Mouse (Mus musculus) retina, adult 2 months (tissue): ENCODE data around the gene Lmntd1.

Experiments
- DNase-seq: peaks from one replicate; pipeline ENCODE4 v3.0.0-alpha.2; 2012; ENCODE audit warnings: low read depth, low spot score

Gene Lmntd1

GRCm38 (mm10) chr6:145557059-145557992 lies 56.8 kb downstream of the Lmntd1 start:
- DNase-seq, result no peak

DNA sequence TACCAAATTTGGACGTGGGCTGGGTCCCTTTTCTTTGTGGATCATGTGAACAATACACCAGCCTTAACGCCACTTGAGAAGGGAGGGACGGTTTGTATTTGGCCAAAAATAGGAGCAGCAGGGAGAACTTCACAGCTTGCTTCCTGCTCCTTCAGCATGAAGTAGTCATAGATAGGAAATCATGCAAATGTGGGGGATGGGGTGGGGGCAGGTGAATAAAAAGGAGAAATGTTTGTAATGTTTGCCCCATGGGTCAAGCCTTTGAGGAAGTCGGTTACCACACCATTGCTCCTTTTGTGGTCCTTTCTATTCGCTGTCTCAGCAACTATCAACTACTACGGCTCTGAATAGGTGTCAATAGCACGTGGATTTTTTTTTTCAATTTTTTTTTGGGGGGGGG lies 60.9 kb downstream of the Lmntd1 start:
- no peak for DNase-seq

GRCm38 (mm10) chr6:145552817-145553216 lies 61.3 kb downstream of the Lmntd1 start:
- no peak for DNase-seq

- no peak for DNase-seq
These were observed 63.1 kb downstream of the Lmntd1 start for GRCm38 (mm10) chr6:145550993-145551392.

DNA sequence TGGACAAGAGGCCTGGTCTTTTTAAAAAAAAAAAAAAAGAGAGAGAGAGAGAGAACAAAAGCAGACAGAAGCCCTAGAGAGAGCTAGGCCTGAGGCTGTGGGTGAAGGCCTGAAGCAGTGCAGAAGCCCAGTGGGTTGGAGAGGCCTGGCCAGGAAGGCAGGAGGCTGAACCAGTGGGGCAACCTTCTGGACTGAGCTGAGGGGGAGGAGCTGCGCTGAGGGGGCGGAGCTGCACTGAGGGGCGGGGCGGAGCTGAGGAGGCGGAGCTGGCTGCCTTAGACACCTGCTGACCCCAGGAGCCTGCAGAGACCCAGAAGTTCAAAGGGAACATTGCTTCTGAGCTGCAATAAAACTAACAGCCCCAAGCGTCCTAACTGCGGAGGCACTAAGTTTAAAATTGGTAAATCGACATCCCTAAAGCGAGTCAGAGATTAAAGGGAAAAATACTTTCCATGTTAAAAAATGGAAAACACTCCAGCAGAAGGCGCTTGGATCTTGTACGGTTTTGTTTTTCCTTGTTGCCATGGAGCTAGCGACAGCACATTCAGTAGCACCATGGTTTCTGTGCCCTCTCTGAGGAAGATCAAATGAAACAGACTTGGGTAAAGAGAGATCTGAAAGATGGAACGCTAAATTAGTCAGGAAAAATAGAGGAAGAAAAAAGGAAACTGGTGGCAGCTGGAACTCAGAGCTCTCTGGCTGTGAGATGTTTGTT lies 68.0 kb downstream of the Lmntd1 start:
- DNase-seq, result no peak

DNA sequence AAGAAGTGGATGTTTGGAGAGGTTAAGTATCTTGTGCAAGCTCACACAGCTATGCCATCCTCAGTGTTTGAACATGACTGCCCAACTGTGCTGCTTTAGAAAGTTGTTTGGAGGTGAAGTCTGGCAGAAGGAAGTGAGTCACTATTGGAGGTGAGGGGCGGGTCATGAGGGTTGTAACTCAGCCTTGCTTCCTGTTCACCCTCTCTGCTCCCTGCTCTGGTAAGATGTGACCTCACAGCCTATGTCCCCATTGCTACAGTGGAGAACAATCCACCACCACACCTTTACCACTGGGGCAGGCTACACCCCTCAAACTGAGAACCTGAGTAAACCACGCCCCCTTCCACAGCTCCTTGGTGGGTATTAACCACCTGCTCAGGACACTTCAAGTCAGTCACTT lies 69.3 kb downstream of the Lmntd1 start:
- DNase-seq, result no peak

DNA sequence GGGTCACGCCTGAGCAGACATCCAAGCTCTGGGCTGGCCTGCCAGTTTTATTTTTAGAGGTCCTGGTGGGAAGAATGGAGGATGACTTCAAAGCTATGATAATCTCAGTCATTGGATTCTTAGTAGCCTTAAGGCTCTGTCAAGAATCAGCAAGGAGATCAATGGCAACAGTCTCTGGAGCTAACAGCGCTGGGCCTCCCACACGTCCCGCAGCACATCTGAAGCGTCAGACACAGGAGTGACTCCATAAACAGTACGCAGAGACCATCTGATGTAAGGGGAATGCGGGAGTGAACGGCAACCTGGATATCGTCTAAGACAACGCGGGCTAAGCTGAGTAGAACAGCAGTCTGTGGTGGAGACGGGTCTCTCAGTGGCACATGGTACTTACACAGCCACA lies 69.8 kb downstream of the Lmntd1 start:
- no peak for DNase-seq

GRCm38 (mm10) chr6:145539568-145539859 lies 74.6 kb downstream of the Lmntd1 start:
- DNase-seq, result no peak

GRCm38 (mm10) chr6:145538787-145539567 lies 75.1 kb downstream of the Lmntd1 start:
- DNase-seq, result no peak

GRCm38 (mm10) chr6:145530464-145530863 lies 83.7 kb downstream of the Lmntd1 start:
- no peak for DNase-seq

DNA sequence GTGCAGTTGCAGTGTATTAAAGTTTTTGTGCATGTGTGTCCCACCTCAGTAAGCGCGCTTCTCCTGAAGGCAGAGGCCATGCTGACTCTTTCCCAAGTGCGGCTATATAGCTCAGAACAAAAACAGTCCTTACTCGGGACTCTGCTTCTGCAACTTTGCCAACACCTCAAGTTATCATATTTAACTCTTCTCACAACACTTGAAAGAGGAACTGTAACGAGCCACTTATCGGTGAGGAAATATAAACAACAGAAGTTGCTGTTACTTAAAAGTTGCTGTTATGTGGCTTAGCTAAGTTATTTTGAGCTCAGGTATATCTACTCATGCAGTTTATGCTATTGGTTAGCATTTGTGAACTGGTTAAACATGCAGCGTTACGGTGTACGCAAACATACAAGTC lies 90.8 kb downstream of the Lmntd1 start:
- no peak for DNase-seq

- no peak for DNase-seq
These were observed 91.5 kb downstream of the Lmntd1 start for GRCm38 (mm10) chr6:145522617-145523016.

DNA sequence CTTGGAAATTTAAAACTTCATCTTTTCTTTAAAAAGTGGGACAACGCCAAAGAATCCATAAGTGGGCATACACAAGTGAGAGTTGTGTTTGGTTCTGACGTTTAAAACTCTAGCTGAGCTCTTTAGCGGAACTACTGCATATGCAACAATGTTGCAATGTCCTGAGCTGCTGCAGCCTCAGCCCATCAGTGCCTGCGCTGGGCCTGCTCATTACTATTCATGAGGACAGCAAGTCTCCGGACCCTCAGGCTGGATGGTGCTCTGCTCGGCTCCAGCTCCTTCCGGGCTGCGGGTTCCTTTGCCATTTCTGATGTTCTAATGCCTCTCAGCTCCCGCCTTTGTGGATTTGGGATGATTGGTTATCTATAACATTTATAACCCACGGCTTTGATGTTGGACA lies 97.1 kb downstream of the Lmntd1 start:
- DNase-seq, result no peak

DNA sequence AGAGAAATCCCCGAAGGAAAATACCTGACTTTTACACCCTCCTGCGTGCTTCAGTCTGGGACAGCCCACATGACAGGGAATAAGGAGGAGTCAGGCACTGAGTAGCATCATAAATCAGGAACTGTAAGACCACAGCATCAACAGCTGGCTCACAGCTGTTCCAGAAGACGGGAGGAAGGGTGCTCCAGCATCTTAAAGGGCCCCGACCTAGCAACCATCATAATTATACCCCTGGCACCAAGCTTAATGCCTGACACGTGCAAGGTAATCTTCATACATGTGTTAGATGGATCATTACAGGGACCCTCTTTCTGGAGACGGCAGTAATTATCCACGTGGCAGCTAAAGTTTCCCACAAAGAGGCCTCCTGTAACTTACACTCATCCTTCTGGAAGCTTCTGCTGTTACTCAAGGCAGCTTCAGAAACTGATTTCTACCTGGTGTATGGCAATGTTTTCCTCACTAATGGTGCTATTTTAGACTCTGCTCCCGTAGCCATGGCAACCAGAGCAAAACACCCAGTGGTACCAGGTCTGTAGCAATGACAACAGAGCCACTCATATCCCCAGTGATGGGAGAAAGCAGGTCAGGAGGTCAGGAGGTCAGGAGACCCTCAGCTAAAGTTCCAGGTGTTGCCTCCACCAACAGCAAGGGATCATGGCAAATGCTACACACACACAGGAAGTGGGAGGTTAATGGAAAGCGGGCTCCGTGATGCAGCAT lies 98.1 kb downstream of the Lmntd1 start:
- no peak for DNase-seq

DNA sequence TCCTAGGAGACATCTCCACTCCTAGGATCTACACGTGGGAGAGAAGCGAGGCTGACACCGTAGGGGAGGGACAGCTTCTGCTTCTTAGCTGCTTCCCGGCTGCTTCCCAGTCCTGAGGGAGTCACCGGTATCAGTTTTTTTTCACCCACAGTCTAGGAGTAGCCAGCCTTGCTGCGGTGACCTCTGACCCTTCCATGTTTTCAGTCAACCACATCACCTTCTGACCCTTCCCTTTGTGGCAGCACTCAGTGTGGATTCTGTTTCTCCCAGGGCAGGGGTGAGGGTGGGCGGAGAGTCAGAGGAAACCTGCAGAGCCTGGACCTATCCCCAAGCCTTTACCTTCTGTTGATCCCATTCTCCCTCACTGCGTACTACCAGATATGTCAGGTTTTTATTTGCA lies 102.9 kb downstream of the Lmntd1 start:
- no peak for DNase-seq

- DNase-seq, result no peak
These were observed 105.3 kb downstream of the Lmntd1 start for GRCm38 (mm10) chr6:145508828-145509227.

DNA sequence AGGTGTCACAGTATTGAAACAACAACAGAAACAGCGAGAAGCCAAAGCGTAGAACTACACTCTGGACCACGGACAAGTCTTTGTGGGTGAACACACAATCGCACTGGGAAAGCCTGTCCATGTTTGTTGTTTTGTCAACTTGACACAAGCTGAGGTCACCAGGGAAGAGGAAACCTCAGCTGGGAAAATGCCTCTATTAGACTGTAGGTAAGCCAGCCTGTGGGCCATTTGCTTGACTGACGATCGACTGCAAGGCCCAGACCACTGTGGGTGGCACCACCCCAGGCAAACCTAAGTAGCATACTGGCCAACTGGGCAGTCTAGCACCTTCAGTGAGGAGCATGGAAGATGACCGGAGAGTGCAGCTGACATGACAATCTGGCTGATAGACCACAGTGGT lies 112.4 kb downstream of the Lmntd1 start:
- DNase-seq, result no peak

DNA sequence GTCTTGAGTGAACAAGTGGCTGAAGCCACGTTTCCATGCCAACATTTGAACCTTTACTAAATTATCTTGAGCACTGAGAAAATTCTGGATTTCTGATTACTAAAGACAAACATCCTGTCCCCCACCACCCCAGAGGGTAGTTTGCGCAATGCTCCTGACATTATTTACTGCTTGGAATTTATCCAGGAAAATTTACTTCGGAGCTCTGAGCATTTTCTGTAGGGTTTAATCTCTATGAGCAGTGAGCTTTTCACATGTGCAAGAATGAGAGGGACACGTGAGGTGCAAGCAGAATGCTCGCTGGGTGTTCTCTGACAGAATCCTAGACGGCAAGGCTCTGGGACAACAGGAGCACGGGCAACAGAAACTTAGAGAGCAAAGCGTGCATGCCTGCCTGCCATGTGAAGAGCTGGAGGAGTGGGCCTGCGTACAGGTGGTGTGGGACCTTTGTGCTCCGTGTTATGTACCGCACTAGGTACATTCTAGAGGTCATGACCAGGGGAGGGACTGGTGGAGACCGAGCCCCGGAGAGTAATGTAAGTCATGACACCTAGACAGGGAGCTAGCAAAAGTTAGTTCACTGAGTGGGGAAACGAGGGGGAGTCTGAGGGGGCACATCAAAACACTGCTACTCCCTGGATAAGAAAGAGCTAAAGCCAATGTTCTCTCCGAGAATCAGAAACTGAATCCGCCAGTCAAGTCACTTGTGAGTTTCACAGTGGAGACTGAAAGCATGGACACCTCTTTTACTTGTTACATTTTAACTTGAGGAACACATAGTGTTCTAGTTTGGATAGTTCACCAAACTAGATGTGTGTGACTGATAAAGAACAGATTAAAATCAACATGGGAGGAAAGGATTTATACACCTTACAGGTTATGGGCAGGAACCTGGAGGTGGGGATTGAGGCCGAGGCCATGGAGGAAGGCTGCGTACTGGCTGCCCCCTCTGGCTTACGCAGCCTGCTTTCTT lies 114.3 kb downstream of the Lmntd1 start:
- DNase-seq, result no peak

DNA sequence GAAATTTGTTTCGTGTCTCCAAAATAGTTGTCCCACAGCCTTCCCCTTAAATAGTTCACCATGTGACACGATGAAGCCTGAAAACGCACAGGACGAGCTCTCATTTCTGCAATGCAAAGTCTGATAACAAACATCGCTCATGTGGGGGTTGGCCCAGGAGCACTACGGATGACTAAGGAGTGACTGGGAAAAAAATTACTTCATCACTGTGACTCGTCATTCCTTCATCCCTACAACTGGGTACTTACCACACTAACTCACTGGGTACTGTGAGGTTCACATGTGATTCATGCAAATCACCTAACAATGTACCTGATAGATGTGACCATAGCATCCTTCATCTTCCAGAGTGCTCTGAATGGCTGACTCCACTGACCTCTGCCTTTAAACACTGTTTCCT lies 118.4 kb downstream of the Lmntd1 start:
- no peak for DNase-seq

DNA sequence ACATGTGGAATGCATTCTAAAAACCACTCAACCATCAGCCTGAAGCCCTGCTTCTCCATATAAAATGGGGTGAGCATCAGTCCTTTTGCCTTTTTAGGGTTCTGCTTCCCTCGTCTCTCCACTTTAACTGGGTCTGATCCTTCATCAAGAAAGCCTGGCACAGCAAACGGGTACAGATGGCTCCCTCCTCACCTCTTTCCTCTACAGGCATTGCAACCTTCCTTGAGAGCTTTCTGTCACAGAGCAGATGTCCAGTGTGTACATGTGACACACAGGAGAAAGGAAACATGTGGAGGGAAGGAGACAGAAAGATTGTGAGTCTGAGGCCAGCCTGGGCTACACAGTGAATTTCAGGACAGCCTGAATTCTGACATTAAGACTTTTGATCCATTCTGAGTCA lies 125.9 kb downstream of the Lmntd1 start:
- no peak for DNase-seq
